Comparison of ENCODE assay signal across 8 mouse cellular contexts in genomic region chr8:69808864-69809403, GRCm38 (mm10). TPM values are rescaled to one million over a fixed set of nuclear protein-coding genes. Genes with fewer than 3 reads are reported as not detected.
DNase-seq lines count a peak whose midpoint lies in the region; ATAC-seq lines count a peak whose summit lies in the region.

No protein-coding gene starts in this region.

- under 1% methylated on average over 23 of the region's 23 CpGs for WGBS in kidney, embryonic 15.5 days
- WGBS in forebrain, embryonic 16.5 days = 2% methylated on average over 23 of the region's 23 CpGs
- 1% methylated on average over 23 of the region's 23 CpGs for whole genome bisulfite sequencing in stomach, embryonic 14.5 days

- no peak for DNase-seq in kidney, adult 9 months
- peak; percentile 70 for DNase-seq in MN1 (ENCODE audit: low spot score)
- DNase-seq in layer of hippocampus, adult 9-11 months = peak; percentile 57
- peak; percentile 41 for DNase-seq in mesoderm, embryonic 11.5 days (ENCODE audit: low read depth, low spot score)
- DNase-seq in cerebellum, adult 18-20 months = no peak

- H3K36me3 ChIP-seq in kidney, embryonic 15.5 days = peaks cover 65% of the 10 kb centered on the region
- H3K36me3 ChIP-seq in forebrain, embryonic 16.5 days (ENCODE audit: control insufficient read depth, insufficient read depth) = peaks cover 36% of the 10 kb centered on the region
- peaks cover 45% of the 10 kb centered on the region for H3K36me3 ChIP-seq in stomach, embryonic 14.5 days (ENCODE audit: control insufficient read depth, insufficient read depth, low read length)

- H3K27me3 ChIP-seq in kidney, embryonic 15.5 days = no peaks in the 10 kb centered on the region
- no peaks in the 10 kb centered on the region for H3K27me3 ChIP-seq in forebrain, embryonic 16.5 days (replicated peaks; ENCODE audit: control insufficient read depth, insufficient read depth, low read length)
- no peaks in the 10 kb centered on the region for H3K27me3 ChIP-seq in stomach, embryonic 14.5 days (ENCODE audit: control insufficient read depth, insufficient read depth, low read length)

- H3K4me2 ChIP-seq in kidney, embryonic 15.5 days = peak overlapping the region; percentile 96
- peak overlapping the region; percentile 78 for H3K4me2 ChIP-seq in forebrain, embryonic 16.5 days (ENCODE audit: low read length)
- H3K4me2 ChIP-seq in stomach, embryonic 14.5 days (replicated peaks; ENCODE audit: low read depth, low read length) = peak overlapping the region; percentile 91

- H3K27ac ChIP-seq in kidney, embryonic 15.5 days = 0 out of 2 replicates have a peak overlapping the region, but pooled peaks have one; percentile 64
- H3K27ac ChIP-seq in forebrain, embryonic 16.5 days (ENCODE audit: low read length) = peak overlapping the region; percentile 49
- 0 out of 2 replicates have a peak overlapping the region, but pooled peaks have one; percentile 30 for H3K27ac ChIP-seq in stomach, embryonic 14.5 days (ENCODE audit: low read length)

- H3K4me3 ChIP-seq in kidney, embryonic 15.5 days (replicated peaks) = peak overlapping the region; percentile 56
- H3K4me3 ChIP-seq in forebrain, embryonic 16.5 days (replicated peaks; ENCODE audit: low read length) = peak overlapping the region; percentile 66
- H3K4me3 ChIP-seq in stomach, embryonic 14.5 days (ENCODE audit: low read depth, low read length) = peak overlapping the region; percentile 54

- peak overlapping the region; percentile 58 for H3K9ac ChIP-seq in kidney, embryonic 15.5 days
- peak overlapping the region; percentile 66 for H3K9ac ChIP-seq in forebrain, embryonic 16.5 days (replicated peaks; ENCODE audit: low read depth, low read length)
- H3K9ac ChIP-seq in stomach, embryonic 14.5 days (replicated peaks; ENCODE audit: low read depth, low read length) = peak overlapping the region; percentile 51

- peaks cover 13% of the 10 kb centered on the region for H3K4me1 ChIP-seq in kidney, embryonic 15.5 days
- peaks cover 11% of the 10 kb centered on the region for H3K4me1 ChIP-seq in forebrain, embryonic 16.5 days (replicated peaks; ENCODE audit: control insufficient read depth, insufficient read depth, low read length)
- H3K4me1 ChIP-seq in stomach, embryonic 14.5 days (ENCODE audit: control insufficient read depth, insufficient read depth, low read length) = no peaks in the 10 kb centered on the region

- peak; percentile 59 for ATAC-seq in kidney, embryonic 15.5 days (replicated peaks; ENCODE audit: low FRiP score)
- ATAC-seq in forebrain, embryonic 16.5 days = peak; percentile 70
- ATAC-seq in stomach, embryonic 14.5 days (ENCODE audit: insufficient number of reproducible peaks, insufficient read depth, low FRiP score, low read depth) = peak; percentile 30; the same call in 1 of the 2 replicates

- H3K9me3 ChIP-seq in kidney, embryonic 15.5 days (replicated peaks) = no peaks in the 10 kb centered on the region
- no peaks in the 10 kb centered on the region for H3K9me3 ChIP-seq in forebrain, embryonic 16.5 days (ENCODE audit: control insufficient read depth, low read length)
- no peaks in the 10 kb centered on the region for H3K9me3 ChIP-seq in stomach, embryonic 14.5 days (ENCODE audit: control insufficient read depth, low read depth, low read length)

RNA-seq across cellular contexts. Expression of gene Gmip, which starts 0.5 kb away (rescaled TPM):
- 9.5 and 10.1 TPM in 2 replicates for polyA plus RNA-seq in kidney, embryonic 15.5 days (2015; fragmentation: Nextera tagmentation; extraction: Ambion mirVana)
- 40.0 and 51.7 TPM in 2 replicates for polyA plus RNA-seq in forebrain, embryonic 16.5 days (2015; fragmentation: Nextera tagmentation; extraction: Ambion mirVana)
- 7.1 and 11.9 TPM in 2 replicates for polyA plus RNA-seq in stomach, embryonic 14.5 days (2014; fragmentation: Nextera tagmentation; extraction: Ambion mirVana)

RNA-seq across cellular contexts. Expression of gene Lpar2, which starts 13.3 kb away (rescaled TPM):
- 0.62 and 0.84 TPM in 2 replicates for polyA plus RNA-seq in kidney, embryonic 15.5 days (2015; fragmentation: Nextera tagmentation; extraction: Ambion mirVana)
- polyA plus RNA-seq in forebrain, embryonic 16.5 days (2015; fragmentation: Nextera tagmentation; extraction: Ambion mirVana) = 0.73 and 0.84 TPM in 2 replicates
- polyA plus RNA-seq in stomach, embryonic 14.5 days (2014; fragmentation: Nextera tagmentation; extraction: Ambion mirVana) = 1.2 and 1.6 TPM in 2 replicates

RNA-seq across cellular contexts. Expression of gene Zfp866, which starts 18.0 kb away (rescaled TPM):
- polyA plus RNA-seq in kidney, embryonic 15.5 days (2015; fragmentation: Nextera tagmentation; extraction: Ambion mirVana) = 29.8 and 30.1 TPM in 2 replicates
- polyA plus RNA-seq in forebrain, embryonic 16.5 days (2015; fragmentation: Nextera tagmentation; extraction: Ambion mirVana) = 48.5 and 51.0 TPM in 2 replicates
- polyA plus RNA-seq in stomach, embryonic 14.5 days (2014; fragmentation: Nextera tagmentation; extraction: Ambion mirVana) = 35.3 and 35.4 TPM in 2 replicates

RNA-seq across cellular contexts. Expression of gene Atp13a1, which starts 18.0 kb away (rescaled TPM):
- polyA plus RNA-seq in kidney, embryonic 15.5 days (2015; fragmentation: Nextera tagmentation; extraction: Ambion mirVana) = 47.9 and 54.3 TPM in 2 replicates
- polyA plus RNA-seq in forebrain, embryonic 16.5 days (2015; fragmentation: Nextera tagmentation; extraction: Ambion mirVana) = 57.1 and 58.0 TPM in 2 replicates
- polyA plus RNA-seq in stomach, embryonic 14.5 days (2014; fragmentation: Nextera tagmentation; extraction: Ambion mirVana) = 45.7 and 45.9 TPM in 2 replicates

RNA-seq across cellular contexts. Expression of gene Pbx4, which starts 23.4 kb away (rescaled TPM):
- 8.3 and 8.9 TPM in 2 replicates for polyA plus RNA-seq in kidney, embryonic 15.5 days (2015; fragmentation: Nextera tagmentation; extraction: Ambion mirVana)
- polyA plus RNA-seq in forebrain, embryonic 16.5 days (2015; fragmentation: Nextera tagmentation; extraction: Ambion mirVana) = 47.2 and 48.0 TPM in 2 replicates
- polyA plus RNA-seq in stomach, embryonic 14.5 days (2014; fragmentation: Nextera tagmentation; extraction: Ambion mirVana) = 5.9 and 8.8 TPM in 2 replicates

Comparison
In these comparisons a context has a peak if more than half of its experiments do, and no peak if none do; other contexts are left out.
1. DNase-seq: peak in MN1 (single experiment), layer of hippocampus, adult 9-11 months (single experiment) and mesoderm, embryonic 11.5 days (single experiment); none in kidney, adult 9 months (single experiment) and cerebellum, adult 18-20 months (0 of 2).
2. Peak in every context shown above with its lines, with median percentiles within 50 percentile points of each other: ATAC-seq, H3K27ac ChIP-seq, H3K4me2 ChIP-seq, H3K4me3 ChIP-seq and H3K9ac ChIP-seq.